Mouse (Mus musculus): ENCODE data around the gene Ccdc33.

Ccdc33 gene

DNA sequence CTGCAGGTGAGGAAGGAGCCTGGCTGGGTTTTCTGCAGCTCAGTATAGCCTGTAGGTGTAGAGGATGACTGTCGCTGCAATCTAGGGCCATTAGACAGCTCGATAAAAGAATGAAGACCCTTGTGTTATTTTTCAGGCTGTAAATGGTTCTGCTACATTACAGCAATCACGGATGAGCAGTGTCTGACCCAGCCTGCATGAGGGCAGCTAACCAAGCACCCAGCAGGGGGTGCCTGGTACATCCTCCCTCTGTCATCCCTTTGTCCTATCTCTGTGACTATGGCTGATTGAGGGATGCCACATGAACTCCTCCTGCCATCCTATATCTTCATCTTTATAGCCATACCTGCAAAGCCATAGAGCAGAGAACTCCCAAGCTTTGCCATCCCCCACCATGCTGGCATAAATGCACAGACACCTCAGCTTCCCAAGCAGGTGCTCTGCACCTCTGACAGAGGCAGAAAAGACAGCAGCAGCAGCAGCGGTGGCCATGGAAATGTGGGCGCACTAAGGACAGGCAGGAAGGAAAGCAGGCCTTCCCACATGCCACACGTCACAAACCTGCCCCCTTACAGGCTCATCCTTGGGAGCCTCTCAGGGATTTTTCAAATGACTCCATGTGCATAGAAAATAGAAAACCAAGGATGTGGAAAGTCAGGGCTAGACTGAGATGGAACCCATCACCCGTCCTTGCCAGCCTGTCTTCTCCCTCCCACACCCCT, 31.2 kb downstream of the Ccdc33 start:
- no peak for DNase-seq

DNA sequence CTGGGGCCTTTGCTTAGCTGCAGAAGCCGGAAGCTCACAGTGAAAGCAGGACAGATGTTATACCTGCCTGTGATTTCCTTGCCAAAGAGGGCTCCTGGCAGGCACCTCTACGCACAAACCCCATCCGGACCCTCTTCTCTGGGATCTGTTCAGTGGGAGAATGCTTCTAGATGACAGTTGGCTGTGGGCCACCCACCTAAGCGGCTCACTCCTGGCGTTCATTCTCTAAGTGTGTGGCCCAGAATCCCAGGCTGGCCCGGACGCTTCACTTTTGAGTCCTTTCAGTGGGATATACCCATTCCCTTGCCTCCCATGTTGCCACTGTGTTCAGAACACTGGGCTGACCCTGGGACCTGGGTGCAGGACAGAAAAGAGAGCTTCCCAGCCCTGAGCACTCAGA, 31.8 kb downstream of the Ccdc33 start:
- DNase-seq: no peak

DNA sequence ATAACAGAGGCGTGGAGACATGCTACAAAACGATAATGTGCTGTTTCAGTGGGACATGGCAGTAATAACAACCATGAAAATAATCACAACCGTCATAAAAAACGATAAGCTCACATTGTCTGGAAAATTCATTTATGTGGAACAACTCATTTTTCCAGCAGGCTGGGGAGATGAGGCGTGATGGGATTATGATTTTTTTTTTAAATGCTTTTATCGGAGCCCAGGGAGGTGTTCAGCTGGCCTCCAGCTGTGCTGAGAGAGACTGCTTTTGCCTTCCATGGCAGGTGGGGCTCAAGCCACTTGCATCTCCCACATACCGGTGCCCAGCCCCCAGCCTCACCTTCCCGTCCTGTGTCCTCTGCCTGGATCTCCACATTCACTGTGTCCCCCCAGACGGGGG, 32.4 kb downstream of the Ccdc33 start:
- DNase-seq: no peak

DNA sequence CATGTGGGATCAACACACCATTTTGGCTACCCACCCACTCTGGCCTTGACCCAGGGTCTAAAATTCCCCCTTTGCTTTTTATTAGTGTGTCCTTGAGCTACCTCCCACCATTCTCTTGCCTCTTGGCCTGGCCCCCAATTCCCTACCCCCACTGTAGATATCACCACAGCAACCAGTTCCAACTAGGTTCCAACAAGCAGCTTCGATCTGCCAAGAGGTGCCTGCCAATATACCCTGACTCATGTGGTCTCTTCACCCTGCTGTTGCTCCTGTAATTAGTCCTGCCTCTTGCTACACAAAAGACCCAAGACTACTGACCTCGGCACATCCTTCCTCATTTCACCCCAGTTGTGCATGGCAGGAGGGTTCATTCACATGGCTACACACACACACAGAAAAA, 33.5 kb downstream of the Ccdc33 start:
- DNase-seq: no peak

GRCm38 (mm10) chr9:58084586-58084985, 34.0 kb downstream of the Ccdc33 start:
- no peak for DNase-seq

DNA sequence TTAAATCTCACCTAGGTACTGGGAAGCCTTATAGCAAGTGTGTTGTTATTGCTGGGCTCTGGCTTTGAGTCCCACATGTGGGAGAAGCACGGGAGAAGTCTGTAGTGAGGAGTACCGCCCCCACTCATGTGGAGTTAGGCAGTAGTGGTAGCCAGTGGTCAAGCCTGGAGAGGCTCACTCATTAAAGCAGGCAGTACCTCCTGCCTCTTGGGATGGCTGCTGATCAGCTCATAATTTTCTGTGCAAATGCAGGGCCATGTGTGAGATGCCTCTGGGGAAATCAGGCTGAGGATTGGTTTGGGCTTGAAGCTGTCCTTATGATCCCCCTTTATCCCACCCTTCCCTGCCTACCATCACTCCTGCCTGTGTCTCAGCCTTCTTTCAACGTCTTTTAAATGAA, 44.1 kb downstream of the Ccdc33 start:
- DNase-seq: no peak

GRCm38 (mm10) chr9:58067546-58067945, 51.1 kb downstream of the Ccdc33 start:
- DNase-seq: no peak

DNA sequence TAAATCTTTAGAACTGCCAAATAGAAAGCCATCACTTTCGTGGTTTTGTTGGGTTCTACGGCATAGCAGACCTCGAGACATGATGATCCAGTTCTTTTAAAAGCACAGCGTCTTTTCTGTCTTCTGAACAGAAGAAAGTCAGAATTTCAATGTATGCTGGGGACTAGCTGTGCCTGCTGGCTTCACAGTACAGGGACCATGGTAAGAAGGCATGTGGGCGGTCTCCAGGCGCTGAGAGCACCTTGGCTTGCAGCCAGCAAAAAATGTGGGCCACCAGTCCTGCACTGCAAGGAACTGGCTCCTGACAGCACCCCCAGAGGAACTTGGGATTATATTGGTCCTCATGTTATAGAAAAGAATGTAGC, 51.9 kb downstream of the Ccdc33 start:
- no peak for DNase-seq

DNA sequence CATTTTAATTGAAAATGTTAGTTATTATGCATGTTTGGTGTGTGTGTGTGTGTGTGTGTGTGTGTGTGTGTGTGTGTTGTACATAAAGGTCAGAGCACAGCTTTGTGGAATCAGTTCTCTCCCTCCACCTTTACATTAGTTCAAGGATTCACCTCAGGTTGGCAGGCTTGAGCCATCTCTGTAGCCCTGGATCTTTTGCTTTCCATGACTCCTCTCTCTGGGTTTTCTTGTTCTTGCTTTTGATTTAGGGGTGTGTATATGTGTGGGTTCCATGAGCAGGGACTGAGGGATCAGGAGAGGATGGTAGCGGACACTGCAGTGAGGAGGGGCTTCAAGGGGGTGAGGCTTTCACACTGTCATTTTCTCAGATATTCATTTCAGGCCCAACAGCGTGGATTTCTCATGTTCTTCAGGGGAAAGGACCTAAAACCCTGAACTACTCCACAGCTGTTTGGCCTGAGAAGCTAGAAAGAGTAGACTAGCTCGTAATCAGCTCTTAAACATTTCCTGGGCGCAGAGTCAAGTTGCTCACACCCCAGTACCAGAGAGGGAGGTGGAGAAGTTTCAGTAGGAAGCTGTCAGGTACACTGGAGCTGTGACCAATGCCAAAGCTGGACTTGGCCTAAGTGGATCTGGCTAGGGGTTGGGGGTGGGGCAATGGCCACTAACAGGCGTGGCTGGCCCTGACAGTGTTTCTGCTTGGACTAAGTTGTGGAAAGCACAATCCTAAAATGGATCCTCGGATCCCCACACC, 52.5 kb downstream of the Ccdc33 start:
- DNase-seq: no peak

- no peak for DNase-seq
These were observed 53.1 kb downstream of the Ccdc33 start for GRCm38 (mm10) chr9:58065532-58065931.

DNA sequence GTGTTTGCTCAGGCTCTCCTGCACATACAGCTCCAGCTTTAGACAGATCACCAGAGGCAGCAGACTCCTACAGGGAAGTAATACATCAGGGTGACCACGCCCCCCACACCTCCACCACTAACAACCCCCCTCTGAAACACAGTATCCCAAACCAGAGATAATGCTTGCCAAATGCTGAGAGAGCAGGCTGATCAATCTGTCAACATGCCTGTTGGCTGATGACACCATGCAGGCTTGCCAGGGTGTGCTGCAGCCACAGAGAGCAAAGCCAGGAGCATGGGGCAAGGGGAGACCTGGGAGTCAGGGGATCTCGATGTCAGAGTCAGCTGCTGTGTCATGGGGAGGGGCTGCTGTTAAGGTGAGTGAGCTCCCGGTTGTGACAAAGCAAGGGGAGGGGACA, 55.1 kb downstream of the Ccdc33 start, which contains the start of gene Stra6:
Stra6 (plus strand) TSS at position 258 of the 400 bp plus-strand sequence.
- DNase-seq: no peak

DNA sequence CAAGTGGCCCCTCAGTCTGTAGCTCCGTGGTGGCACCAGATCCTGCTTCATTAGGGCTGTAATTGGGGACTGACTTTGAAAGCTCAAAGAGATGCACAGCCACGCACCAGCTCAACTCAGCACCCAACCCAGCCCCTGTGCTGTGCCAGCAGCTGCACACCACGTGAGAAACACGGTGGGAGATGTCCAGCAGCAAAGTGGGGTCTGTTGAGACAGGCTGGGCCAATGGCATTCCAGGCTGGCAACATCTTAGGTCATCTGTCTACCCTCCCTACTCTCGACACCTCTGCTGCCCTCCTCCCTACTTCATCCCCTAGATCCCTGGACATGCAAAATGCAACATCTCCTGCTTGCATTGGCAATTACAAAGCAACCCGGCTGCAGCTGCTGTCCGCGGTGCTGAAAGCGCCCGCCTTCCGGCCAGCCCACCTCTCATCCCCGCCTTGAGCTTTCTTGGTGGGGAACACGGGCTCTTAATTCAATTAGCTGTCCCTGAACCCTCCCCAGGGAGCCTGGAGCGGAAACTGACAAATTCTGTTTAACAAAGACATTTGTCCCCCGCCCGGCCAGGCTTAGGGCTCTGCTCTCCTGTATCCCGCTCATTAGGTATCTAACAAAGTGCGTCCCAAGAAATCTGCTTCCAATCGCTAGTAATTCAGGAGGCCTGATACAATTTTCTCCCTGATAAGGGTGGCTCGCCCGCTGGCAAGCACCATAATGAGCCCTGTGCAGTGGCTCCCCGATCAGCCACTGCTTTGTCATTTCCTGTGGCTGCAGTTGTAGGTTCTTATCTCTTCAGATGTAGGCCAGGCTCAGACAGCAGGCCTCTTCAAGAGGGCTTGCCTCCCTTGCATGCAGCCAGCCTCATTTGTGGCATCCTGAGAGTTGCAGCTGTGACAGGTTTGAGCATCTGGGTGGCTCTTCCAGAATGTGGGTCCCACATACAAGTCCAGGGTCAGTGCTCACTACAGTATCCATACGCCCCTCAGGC, 57.7 kb downstream of the Ccdc33 start:
- no peak for DNase-seq

GRCm38 (mm10) chr9:58059920-58060319, 58.7 kb downstream of the Ccdc33 start:
- DNase-seq: no peak

DNA sequence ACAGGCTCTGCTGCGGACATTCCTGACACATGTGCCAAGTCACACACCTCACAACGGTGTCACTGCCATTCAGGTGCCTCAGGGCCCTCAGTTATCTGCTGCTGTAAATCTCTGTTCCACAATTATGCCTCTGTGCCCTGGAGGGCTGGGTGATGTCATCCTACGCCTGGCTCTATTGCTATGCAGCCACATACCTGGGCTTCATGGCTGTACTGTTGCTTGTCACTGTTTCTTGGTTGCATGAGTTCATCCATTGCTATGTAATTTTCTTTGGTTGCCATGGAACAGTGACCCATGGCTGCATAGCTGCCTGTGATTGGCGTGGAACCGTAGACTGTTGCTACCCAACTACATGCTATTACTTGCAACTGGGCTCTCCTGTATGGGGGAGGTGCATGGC, 63.0 kb downstream of the Ccdc33 start:
- DNase-seq: no peak

GRCm38 (mm10) chr9:58054032-58054431, 64.6 kb downstream of the Ccdc33 start:
- DNase-seq: no peak

- DNase-seq: no peak
These were observed 65.1 kb downstream of the Ccdc33 start for GRCm38 (mm10) chr9:58053544-58053943.

- peak; percentile 35 to 43 for DNase-seq
These were observed 65.5 kb downstream of the Ccdc33 start for GRCm38 (mm10) chr9:58053102-58053501.

GRCm38 (mm10) chr9:58051937-58052336, 66.7 kb downstream of the Ccdc33 start:
- DNase-seq: no peak

DNA sequence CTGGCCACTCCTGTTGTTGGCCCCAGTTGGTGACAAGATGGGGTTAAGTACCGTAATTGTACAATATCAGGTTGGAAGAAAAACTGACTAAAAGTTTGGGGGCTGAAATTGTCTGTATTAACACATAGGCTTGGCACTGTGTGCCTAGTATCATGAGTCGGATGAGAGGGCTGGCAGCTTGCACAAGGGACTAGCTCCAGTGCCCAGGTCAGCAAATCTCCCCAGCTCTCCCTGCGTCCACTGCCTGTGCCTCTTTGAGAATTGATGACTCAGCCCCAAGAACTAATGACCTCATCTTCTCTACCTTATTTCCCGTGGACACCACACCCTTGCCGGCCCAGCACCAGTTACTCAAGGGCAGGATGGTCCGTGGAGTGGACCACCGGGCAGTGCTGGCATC, 68.8 kb downstream of the Ccdc33 start:
- no peak for DNase-seq

DNA sequence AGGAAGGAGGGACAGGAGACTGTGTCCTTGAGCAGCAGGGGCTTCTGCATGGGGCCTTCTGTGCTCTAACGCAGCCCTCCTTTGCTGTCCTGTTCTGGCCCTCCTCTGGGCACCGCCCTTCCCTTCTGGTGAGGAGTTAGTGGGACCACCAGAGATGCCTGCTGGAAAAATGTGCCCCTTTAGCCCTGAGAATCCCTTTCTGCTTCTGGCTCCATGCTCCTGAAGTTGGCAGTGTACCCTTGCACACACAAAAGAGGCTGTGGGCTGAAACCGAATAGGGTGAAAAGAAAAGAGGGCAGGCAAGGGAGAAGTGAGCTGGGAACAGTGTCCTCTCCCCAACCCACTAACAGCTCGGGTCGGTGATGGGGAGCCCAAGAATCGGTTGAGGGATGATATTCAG, 69.4 kb downstream of the Ccdc33 start:
- DNase-seq: no peak

DNA sequence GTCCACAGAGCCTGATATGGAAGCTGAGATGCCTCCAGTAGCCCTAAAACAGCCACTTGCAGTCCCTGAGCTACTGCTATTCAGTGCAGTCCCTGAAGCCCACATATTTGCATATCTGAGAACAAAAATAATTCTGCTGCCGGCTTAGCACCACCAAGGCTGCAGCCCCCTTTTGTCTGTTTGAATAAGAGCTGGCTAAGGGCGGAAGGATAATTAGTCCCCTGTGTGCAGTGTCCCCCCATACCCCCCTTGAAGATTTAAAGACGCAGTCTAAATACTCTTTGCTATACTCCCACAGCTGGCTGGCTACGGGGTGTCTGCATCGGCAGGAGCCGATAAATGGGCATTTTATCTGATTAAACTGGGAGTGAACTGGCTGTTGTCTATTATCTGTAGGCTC, 70.0 kb downstream of the Ccdc33 start:
- no peak for DNase-seq

GRCm38 (mm10) chr9:58047061-58047460, 71.6 kb downstream of the Ccdc33 start:
- DNase-seq: no peak

DNA sequence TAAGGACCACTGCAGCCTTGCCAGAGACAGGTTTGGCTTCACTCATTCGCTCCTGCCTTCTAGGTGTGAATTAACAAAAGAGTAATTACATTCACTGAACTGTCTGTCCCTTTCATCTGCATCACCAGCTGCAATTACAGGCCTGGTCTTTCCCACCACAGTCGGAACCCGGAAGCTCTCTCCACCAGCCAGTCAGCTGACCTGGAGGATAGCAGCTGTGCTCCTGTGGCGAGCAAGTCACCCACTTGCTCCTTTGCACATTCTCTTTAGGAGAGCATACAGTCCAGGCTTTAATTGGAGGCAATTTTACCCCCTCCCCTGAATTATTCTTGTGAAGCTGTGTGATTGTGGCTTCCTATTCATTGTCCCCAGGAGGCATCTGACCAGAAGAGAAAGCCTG, 73.0 kb downstream of the Ccdc33 start:
- DNase-seq: no peak

Measured in thymus, adult 18-20 months (tissue).